Mouse (Mus musculus) spleen, adult 2 months (tissue): Measurements from ENCODE around the gene Smap1.

ENCODE experiments used
- CTCF ChIP-seq: fragments of 200-500 bp; IDR thresholded peaks from 2 replicates; pipeline ENCODE4 v1.5.1; 2011; ENCODE audit warnings: mild to moderate bottlenecking, inconsistent platforms; ENCODE audit not compliant: insufficient read depth, insufficient read length, insufficient replicate concordance; ENCODE audit errors: extremely low read depth
- POLR2A ChIP-seq: fragments of 200-500 bp; IDR thresholded peaks from 2 replicates; pipeline ENCODE4 v1.6.1; 2011; ENCODE audit warnings: low read depth, low read length, inconsistent platforms

GRCm38 (mm10) chr1:23920275-23920674, 1.8 kb downstream of the Smap1 start:
- TF ChIP-seq CTCF (no peak), POLR2A (no peak)
